Mouse (Mus musculus) erythroblast, adult 5-6 weeks (primary cell): ENCODE data around the gene Filip1l. TPM values are rescaled to one million over a fixed set of nuclear protein-coding genes. Genes with fewer than 3 reads are reported as not detected.

ENCODE experiments used
- ATAC-seq: replicated peaks from 2 replicates; pipeline ENCODE4 v1.8.0; 2016; ENCODE audit warnings: moderate number of reproducible peaks, mild to moderate bottlenecking, moderate TSS enrichment, inconsistent platforms; ENCODE audit not compliant: poor library complexity, low FRiP score, severe bottlenecking
- total RNA-seq, 2 experiments: library from RNA; stranded (forward) in 1 of 2; stranded (reverse) in 1 of 2; fragments of 150-400 nt in 1 of 2; fragments of 200-764, 138-1000 nt in 1 of 2; gene quantifications; 2 replicates each; pipeline versions ENCODE4 v1.2.3 to v1.2.4; 2015 to 2017; ENCODE audit warnings: low replicate concordance in 2 of 2

Gene Filip1l
- total RNA-seq, 2 experiments from 2014 or later = 5.4 to 23.4 TPM

GRCm38 (mm10) chr16:57349689-57350088, 3.2 kb upstream of the Filip1l start:
- no peak for ATAC-seq

- ATAC-seq = no peak
These were observed 351 bp downstream of the Filip1l start for GRCm38 (mm10) chr16:57353166-57353721.

- no peak for ATAC-seq
These were observed 1.0 kb downstream of the Filip1l start for GRCm38 (mm10) chr16:57353932-57354331.

GRCm38 (mm10) chr16:57356454-57356853, 3.6 kb downstream of the Filip1l start:
- no peak for ATAC-seq

- no peak for ATAC-seq
These were observed 4.1 kb downstream of the Filip1l start for GRCm38 (mm10) chr16:57357011-57357410.

GRCm38 (mm10) chr16:57359251-57359650, 6.4 kb downstream of the Filip1l start:
- no peak for ATAC-seq

- ATAC-seq = no peak
These were observed 7.9 kb downstream of the Filip1l start for GRCm38 (mm10) chr16:57360785-57361184.

GRCm38 (mm10) chr16:57362679-57363401, 9.9 kb downstream of the Filip1l start:
- ATAC-seq = no peak

- ATAC-seq = no peak
These were observed 11.6 kb downstream of the Filip1l start for GRCm38 (mm10) chr16:57364498-57364897.

- no peak for ATAC-seq
These were observed 13.2 kb downstream of the Filip1l start for GRCm38 (mm10) chr16:57366141-57366540.

GRCm38 (mm10) chr16:57366941-57367694, 14.2 kb downstream of the Filip1l start:
- ATAC-seq = no peak

- ATAC-seq = no peak
These were observed 17.1 kb downstream of the Filip1l start for GRCm38 (mm10) chr16:57369846-57370496.

GRCm38 (mm10) chr16:57372156-57372555, 19.3 kb downstream of the Filip1l start:
- ATAC-seq = no peak

- ATAC-seq = no peak
These were observed 22.4 kb downstream of the Filip1l start for GRCm38 (mm10) chr16:57375248-57375837.

- no peak for ATAC-seq
These were observed 25.9 kb downstream of the Filip1l start for GRCm38 (mm10) chr16:57378631-57379330.

- no peak for ATAC-seq
These were observed 30.5 kb downstream of the Filip1l start for GRCm38 (mm10) chr16:57383266-57383971.

GRCm38 (mm10) chr16:57384274-57384673, 31.4 kb downstream of the Filip1l start:
- ATAC-seq = no peak

GRCm38 (mm10) chr16:57389566-57390251, 36.8 kb downstream of the Filip1l start:
- ATAC-seq = no peak
